In genomic region chr5:105519096-105519975, GRCm38 (mm10) we compare ENCODE assay signal across 7 mouse cellular contexts. TPM values are rescaled to one million over a fixed set of nuclear protein-coding genes. Genes with fewer than 3 reads are reported as not detected.
DNase-seq lines count a peak whose midpoint lies in the region; ATAC-seq and TF ChIP-seq lines count a peak whose summit lies in the region.

TSS of gene Lrrc8c (plus strand) at chr5:105519388.

- TF ChIP-seq POLR2A in small intestine, adult 2 months (IDR thresholded peaks at IDR 0.05; ENCODE audit: low read depth, low read length) = no peak

- H3K4me3 ChIP-seq in intestine, postnatal 0 days (ENCODE audit: low read depth, low read length) = peak within 1 kb of the TSS; percentile 71
- peak within 1 kb of the TSS; percentile 74 for H3K4me3 ChIP-seq in limb, embryonic 11.5 days (ENCODE audit: low read depth, low read length)
- H3K4me3 ChIP-seq in midbrain, embryonic 13.5 days (replicated peaks) = peak within 1 kb of the TSS; percentile 78
- peak within 1 kb of the TSS; percentile 65 for H3K4me3 ChIP-seq in small intestine, adult 2 months (ENCODE audit: low read depth, low read length)

- H3K27me3 ChIP-seq in intestine, postnatal 0 days (replicated peaks; ENCODE audit: control insufficient read depth, insufficient read depth, low read length) = no peaks in the 10 kb centered on the region
- H3K27me3 ChIP-seq in limb, embryonic 11.5 days (ENCODE audit: control insufficient read depth, insufficient read depth, low read length) = no peaks in the 10 kb centered on the region
- H3K27me3 ChIP-seq in midbrain, embryonic 13.5 days = peaks cover 3% of the 10 kb centered on the region; the same call in 1 of the 2 replicates
- H3K27me3 ChIP-seq in small intestine, adult 2 months (ENCODE audit: control insufficient read depth, insufficient read depth, low read length) = 0 out of 2 replicates have a peak, but pooled peaks cover 3% of the 10 kb centered on the region

- H3K9me3 ChIP-seq in intestine, postnatal 0 days (ENCODE audit: control insufficient read depth) = no peaks in the 10 kb centered on the region
- H3K9me3 ChIP-seq in limb, embryonic 11.5 days (ENCODE audit: control insufficient read depth, low read length) = no peaks in the 10 kb centered on the region
- no peaks in the 10 kb centered on the region for H3K9me3 ChIP-seq in midbrain, embryonic 13.5 days

- no peaks in the 10 kb centered on the region for H3K4me1 ChIP-seq in intestine, postnatal 0 days (replicated peaks; ENCODE audit: control insufficient read depth, insufficient read depth, low read length)
- H3K4me1 ChIP-seq in limb, embryonic 11.5 days (ENCODE audit: control insufficient read depth, insufficient read depth, low read length) = peaks cover 10% of the 10 kb centered on the region
- peaks cover 21% of the 10 kb centered on the region for H3K4me1 ChIP-seq in midbrain, embryonic 13.5 days (replicated peaks)
- H3K4me1 ChIP-seq in small intestine, adult 2 months (ENCODE audit: control insufficient read depth, insufficient read depth, insufficient read length, low read length) = peaks cover 6% of the 10 kb centered on the region

- H3K4me2 ChIP-seq in intestine, postnatal 0 days (replicated peaks; ENCODE audit: low read depth) = peak within 1 kb of the TSS; percentile 94
- H3K4me2 ChIP-seq in limb, embryonic 11.5 days (ENCODE audit: low read depth, severe bottlenecking) = peak within 1 kb of the TSS; percentile 93
- peak within 1 kb of the TSS; percentile 81 for H3K4me2 ChIP-seq in midbrain, embryonic 13.5 days (replicated peaks)

- H3K9ac ChIP-seq in intestine, postnatal 0 days (ENCODE audit: low read depth, low read length) = peak within 1 kb of the TSS; percentile 65
- peak within 1 kb of the TSS; percentile 81 for H3K9ac ChIP-seq in limb, embryonic 11.5 days (ENCODE audit: low read length)
- peak within 1 kb of the TSS; percentile 82 for H3K9ac ChIP-seq in midbrain, embryonic 13.5 days (replicated peaks)

- H3K36me3 ChIP-seq in intestine, postnatal 0 days (ENCODE audit: control insufficient read depth, insufficient read depth) = no peaks in the 10 kb centered on the region
- H3K36me3 ChIP-seq in limb, embryonic 11.5 days (ENCODE audit: control insufficient read depth, insufficient read depth, low read length) = no peaks in the 10 kb centered on the region
- H3K36me3 ChIP-seq in midbrain, embryonic 13.5 days = no peaks in the 10 kb centered on the region
- H3K36me3 ChIP-seq in small intestine, adult 2 months (ENCODE audit: control insufficient read depth, insufficient read depth, low read length) = no peaks in the 10 kb centered on the region

- peak; percentile 94 for DNase-seq in adrenal gland, postnatal 14 days
- DNase-seq in embryo, embryonic 9.5 days (ENCODE audit: extremely low spot score) = peak; percentile 85
- no peak for DNase-seq in gonadal fat pad, adult 2 months (ENCODE audit: low read depth)
- DNase-seq in limb, embryonic 11.5 days (ENCODE audit: low spot score) = peak; percentile 80

- WGBS in intestine, postnatal 0 days = under 1% methylated on average over 86 of the region's 93 CpGs
- under 1% methylated on average over 74 of the region's 93 CpGs for WGBS in limb, embryonic 11.5 days
- under 1% methylated on average over 80 of the region's 93 CpGs for WGBS in midbrain, embryonic 13.5 days
- WGBS in small intestine, adult 2 months = under 1% methylated on average over 91 of the region's 93 CpGs

- peak; percentile 82 for ATAC-seq in intestine, postnatal 0 days
- ATAC-seq in limb, embryonic 11.5 days (ENCODE audit: insufficient number of reproducible peaks, low FRiP score, low TSS enrichment, low read depth) = peak; percentile 77
- ATAC-seq in midbrain, embryonic 13.5 days = peak; percentile 94

- peak; percentile 49 for TF ChIP-seq CTCF in intestine, postnatal 0 days (IDR thresholded peaks at IDR 0.05; ENCODE audit: low read depth)
- 0 out of 2 replicates have a peak, but pooled peaks have one; percentile 37 for TF ChIP-seq CTCF in small intestine, adult 2 months (IDR thresholded peaks at IDR 0.05; ENCODE audit: extremely low read depth, insufficient read length, insufficient replicate concordance, low read depth, low read length)

- H3K27ac ChIP-seq in intestine, postnatal 0 days (ENCODE audit: low read depth, low read length) = peak within 1 kb of the TSS; percentile 46; the same call in 1 of the 2 replicates
- peak within 1 kb of the TSS; percentile 42; the same call in 1 of the 2 replicates for H3K27ac ChIP-seq in limb, embryonic 11.5 days (replicated peaks; ENCODE audit: low read depth, low read length)
- peak within 1 kb of the TSS; percentile 85 for H3K27ac ChIP-seq in midbrain, embryonic 13.5 days
- peak within 1 kb of the TSS; percentile 31 for H3K27ac ChIP-seq in small intestine, adult 2 months (ENCODE audit: insufficient read depth, low read depth, low read length)

RNA-seq across cellular contexts. Expression of gene Lrrc8c, which starts in this region (rescaled TPM):
- total RNA-seq in adrenal gland, postnatal 14 days (2021) = 31.1 and 33.7 TPM in 2 replicates
- polyA plus RNA-seq in gonadal fat pad, adult 2 months (2012; rRNA removed) = 34.6 and 40.5 TPM in 2 replicates
- polyA plus RNA-seq in intestine, postnatal 0 days (2015; fragmentation: Nextera tagmentation; extraction: Ambion mirVana) = 11.8 and 13.4 TPM in 2 replicates
- polyA plus RNA-seq in limb, embryonic 11.5 days (2014; fragmentation: Nextera tagmentation; extraction: Ambion mirVana) = 14.9 TPM in 2 replicates
- 8.2 and 9.7 TPM in 2 replicates for polyA plus RNA-seq in midbrain, embryonic 13.5 days (2015; fragmentation: Nextera tagmentation; extraction: Ambion mirVana)
- 5.1 and 7.6 TPM in 2 replicates for polyA plus RNA-seq in small intestine, adult 2 months (2012; rRNA removed)

Comparison
In these comparisons a context has a peak if more than half of its experiments do, and no peak if none do; other contexts are left out.
1. H3K27ac ChIP-seq: peak in every context shown above with its lines; median percentile 85 in midbrain, embryonic 13.5 days; 46 in intestine, postnatal 0 days; 42 in limb, embryonic 11.5 days; 31 in small intestine, adult 2 months.